Mouse (Mus musculus): ENCODE results near the gene Snca.

Snca gene

DNA sequence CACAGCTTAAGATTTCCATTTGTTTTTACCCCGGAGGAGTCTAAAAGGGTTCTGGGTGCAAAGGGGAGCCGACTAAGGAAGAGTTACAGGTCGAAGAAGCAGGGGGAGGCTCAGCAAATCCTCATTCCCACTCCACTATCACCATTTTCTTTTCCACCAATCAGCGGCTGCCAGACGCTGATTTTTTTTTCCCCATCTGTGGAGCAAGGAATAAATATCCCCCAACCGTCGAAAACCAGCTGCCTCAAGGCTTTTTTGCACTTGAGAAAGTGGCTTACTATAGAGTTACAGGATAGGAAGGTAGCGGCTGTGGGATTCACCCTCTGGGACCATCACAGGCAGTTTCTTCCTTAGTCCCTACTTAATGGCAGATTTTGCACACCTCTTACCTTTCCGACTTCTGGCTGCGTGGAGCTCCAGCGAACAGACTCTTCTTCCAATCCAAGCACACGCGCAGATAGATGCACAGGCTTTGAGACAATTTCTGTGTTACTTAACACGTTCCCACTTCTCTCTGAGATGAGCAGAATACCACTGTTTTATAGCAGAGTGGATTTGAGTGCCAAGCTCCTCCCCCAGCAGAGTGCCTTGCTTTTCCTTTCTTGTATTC, at the start of gene Snca:
TSS of gene Snca (minus strand) at position 574 of the 610 bp plus-strand sequence.
- DNase-seq = peak; percentile 11 to 30

DNA sequence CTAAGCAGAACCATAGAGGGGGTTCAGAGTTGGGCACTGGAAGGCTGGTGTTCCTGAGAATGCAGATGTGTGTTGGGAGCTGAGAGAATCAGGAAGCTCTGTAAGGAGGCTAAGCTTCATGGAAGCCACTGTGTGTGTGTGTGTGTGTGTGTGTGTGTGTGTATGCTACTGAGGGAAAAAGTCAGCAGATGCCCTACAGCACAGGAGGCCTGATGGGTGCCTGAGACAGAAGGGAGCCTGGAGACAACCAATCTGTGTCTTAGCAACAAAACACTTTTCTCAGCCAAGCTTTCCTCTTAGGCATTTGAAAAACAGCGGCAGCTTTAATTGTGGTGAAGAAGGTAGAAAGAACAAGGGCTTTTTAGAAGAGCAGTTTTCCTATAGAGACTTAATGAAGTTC, 40.5 kb upstream of the Snca start:
- no peak for DNase-seq

DNA sequence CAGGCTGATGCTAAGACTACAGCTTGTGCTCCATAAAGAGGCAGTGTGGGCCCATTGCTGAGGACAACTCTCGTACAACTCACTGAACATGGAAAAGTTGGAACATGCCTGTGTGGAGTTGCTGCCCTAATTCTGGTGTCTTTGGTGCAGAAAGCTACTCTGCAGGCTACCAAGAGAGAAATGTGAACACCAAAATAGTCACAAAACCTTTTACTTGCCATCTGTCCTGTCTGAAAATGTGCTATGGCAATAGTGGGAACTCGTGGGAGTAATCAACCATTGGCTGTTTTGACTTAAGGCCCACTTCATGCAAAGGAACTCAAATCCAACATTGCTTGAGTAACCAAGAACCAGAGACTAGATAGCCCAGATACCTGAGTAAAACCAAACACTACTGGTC, 26.9 kb upstream of the Snca start:
- no peak for DNase-seq

DNA sequence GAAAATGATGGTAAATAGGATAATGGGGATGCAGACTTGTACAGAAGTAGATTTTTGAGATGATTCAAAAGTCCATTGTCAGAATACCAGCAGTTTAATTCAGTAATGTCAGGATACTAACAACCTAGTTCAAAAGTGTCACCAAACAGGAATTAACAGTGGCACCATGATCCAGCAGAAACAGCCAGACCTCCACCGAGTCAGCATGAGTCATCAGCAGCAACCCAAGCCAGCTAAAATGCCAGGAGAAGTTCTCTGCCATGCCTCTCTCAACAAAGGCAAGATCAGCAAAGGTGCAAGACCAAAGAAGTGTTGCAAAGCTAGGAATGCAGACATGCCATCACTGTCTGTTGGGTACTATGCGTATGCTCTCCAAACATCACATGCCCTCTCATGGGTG, 22.0 kb upstream of the Snca start:
- no peak for DNase-seq

DNA sequence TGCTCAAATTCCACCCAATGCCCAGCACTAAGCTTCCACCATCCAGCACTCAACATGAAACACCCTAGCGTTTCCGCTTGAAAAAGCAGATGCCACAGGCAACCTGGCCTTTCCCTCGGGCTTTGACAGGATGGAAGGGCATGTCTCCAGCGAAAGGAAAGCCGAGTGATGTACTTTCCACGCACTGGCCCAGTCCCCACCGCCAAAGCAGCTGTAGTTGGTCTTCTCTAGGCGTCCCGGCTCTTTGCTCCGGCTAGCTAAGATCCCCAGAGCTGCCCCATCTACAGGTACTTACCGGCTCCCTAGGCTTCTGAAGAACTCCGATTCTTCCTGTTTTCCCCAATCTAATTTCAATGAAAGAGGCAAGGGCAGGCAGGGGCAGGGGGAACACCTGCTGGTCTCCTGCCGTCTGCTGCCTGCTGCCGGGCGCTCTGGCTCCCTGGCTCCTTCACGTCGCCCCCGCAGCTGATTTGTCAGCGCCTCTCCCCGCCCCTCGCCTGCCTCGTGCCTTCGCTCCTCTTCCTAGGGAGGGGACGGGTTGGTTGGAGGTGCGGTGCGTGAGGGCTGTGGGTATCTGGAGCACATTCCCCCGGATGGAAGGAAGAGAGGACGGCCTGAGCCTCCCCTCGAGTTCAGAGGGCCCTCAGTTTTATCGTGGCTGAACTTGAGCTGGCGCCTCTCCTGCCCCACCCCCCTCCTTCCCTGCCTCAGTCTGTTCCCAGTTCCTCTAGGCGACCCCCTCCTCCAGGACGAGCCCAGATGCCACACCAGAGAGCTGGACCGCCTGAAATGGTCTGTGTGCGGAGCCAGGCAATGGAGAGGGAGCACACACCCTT, 1.0 kb downstream of the Snca start:
- DNase-seq = peak; percentile 40 to 68

DNA sequence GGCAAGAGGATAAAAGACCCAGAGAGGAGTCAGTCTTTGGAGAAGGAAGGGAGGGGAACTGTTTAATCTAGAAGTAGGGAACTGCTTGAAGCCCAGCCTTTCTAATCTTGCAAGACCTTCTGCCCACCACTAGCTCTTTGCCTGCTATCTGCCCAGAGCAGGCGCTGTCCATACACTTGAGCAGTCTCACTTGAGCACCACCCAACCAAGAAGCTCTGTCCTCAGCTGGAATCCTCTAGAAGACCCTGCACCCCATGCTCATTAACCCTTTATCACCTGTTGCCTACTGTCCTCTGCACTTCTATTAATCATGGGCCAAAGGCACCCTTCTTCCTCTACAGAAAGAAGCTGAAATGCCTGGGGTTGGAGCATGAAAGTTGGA, 1.6 kb downstream of the Snca start:
- no peak for DNase-seq

DNA sequence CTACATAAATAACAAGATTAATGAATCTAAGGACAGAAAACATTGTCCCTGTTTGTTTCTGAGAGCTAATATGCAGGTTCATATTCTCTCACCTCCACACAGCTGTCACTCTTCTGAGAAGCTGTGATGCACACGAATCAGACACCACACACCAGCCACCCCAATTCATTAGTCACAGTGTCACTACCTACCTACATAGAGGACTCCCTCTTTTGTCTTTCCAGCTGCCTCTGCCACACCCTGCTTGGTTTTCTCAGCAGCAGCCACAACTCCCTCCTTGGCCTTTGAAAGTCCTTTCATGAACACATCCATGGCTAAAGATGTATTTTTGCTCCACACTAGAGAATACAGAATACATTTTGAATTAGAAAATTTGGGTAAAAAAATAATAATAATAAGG, 2.4 kb downstream of the Snca start:
- DNase-seq = no peak

DNA sequence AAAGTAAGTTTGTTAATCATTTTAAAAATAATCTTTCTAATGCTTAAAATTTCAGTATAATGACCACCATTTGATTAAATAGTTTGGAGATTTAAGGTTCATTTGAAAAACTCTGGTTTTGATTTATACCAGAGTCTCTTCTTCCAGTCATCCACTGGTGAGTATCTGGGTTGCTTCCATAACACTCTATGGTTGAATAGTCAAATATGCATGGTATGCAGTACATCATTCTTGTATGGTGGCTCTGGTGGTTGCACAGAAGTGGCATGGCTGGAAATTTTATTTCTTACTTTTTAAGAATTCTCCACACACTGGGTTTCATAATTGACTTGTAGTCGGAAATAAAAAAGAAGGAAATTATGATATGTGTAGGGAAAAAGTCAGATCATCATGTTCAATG, 10.4 kb downstream of the Snca start:
- no peak for DNase-seq

DNA sequence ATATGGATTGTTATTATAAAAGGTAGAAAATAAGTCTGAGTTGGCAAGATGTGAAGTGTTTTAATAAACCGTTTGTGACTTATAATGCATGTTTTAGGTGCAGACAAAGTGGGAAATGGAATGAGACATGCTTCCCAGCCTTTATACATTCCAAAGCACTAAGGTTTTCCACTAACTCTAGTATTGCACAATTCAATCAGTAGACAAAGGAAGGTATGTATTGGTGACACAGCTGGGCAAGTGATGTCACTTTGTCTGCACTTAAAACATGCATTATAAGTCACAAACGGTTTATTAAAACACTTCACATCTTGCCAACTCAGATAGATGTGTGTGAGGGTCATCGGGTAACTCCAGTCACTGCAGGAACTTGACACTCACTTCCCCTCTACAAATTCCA, 16.1 kb downstream of the Snca start:
- DNase-seq = no peak

DNA sequence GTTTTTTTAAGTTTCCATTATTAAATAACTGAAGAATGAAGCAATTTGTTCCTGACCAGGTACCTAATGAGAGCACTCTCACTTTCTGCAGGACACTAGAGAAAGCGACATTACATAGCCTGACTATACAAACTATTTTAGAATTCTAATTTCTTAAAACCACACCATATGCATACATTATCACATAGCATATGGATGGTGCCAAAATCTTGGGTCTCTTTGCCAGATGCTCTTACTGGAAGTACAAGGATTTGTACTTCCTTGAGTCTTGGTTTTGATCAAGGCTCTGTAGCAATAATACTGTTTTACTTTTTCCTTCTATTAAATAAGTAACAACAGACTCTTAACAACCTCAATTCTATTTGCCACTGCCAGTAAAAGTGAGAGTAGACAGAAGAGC, 31.4 kb downstream of the Snca start:
- DNase-seq = no peak

DNA sequence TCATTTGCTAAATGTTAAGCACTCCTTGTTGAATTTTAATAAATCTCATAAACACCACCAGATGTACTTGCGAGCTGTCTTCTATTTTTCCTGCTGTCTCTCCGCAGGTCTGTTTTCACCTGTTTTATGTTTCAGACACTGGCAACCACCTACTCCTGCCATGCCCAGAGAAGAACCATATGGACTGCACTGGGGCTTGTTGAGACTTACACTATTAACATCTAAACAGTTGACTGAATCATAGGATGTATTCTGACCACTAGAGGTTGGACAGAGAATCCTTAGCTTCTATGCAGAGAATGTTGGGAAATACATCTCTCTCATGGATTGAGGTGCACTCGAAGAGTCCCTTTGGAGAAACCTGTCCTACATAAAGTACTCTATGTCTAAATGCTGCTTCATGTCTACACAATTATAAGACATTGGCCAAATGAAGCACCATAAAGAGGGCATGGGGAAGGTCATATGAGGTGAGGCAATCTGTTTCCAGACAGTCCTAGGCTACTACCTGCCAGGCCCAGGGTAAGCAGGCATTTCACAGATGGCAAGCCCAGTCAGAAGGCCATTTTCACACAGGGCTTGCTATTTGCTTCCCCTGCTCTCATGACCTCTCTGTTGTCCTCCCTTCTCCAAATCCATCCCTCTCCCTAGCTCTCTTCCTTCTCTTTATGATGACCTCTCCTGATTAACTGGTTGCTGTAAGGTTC, 35.8 kb downstream of the Snca start:
- no peak for DNase-seq

DNA sequence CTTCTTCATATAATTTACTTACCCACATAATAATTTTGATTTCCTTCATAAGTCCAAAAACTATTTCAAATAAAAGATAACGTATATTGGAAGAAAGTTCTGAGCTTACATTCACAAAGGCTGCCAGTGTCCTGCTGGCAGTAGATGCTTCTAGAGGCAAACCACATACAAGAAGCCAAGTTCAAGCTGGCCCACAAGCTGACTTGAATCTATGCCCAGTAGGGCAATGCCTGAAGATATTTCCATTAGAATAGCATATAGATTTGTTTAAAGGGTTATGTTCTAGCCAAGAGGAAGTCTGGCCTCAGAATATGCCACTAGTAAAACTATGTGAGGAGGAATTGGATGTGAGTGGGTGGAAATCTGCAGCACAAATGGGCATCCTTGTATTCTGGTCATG, 42.7 kb downstream of the Snca start:
- no peak for DNase-seq

DNA sequence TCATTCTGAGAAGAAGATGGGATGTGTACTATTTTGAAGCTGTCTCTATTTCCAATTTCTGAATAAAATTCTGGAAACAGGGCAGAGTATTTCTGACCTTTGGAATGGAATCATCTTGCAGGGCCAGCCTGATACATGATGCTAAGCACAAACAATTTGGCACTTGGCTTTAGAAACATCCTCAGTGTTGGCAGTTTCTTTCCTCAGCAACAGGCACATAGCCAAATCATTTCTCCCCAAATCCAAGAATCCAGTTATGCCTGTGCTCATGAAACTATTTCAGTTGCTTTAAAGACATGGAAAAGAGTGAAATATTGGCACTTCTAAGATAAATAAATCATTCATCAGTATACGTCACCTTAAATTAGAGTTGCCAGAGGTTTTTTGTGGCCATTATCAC, 57.8 kb downstream of the Snca start:
- DNase-seq = no peak

DNA sequence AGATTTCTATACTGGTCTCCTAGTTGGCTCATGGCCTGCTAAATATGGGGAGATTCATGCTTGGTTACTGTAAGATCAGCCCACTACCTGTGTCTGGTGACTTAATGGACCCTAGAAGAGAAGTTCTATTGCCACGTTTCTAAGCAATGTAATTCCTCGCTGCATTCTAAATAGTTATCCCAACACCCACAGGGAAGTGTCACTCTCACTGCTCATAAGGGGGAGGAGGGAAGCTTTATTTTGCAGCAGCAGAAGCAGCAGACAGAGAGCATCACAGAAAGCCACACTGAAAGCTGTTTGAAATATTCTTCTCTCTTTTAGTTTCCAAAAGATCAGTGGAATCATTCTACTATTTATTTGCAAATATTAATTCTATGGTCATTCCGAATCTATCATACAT, 64.0 kb downstream of the Snca start:
- no peak for DNase-seq

DNA sequence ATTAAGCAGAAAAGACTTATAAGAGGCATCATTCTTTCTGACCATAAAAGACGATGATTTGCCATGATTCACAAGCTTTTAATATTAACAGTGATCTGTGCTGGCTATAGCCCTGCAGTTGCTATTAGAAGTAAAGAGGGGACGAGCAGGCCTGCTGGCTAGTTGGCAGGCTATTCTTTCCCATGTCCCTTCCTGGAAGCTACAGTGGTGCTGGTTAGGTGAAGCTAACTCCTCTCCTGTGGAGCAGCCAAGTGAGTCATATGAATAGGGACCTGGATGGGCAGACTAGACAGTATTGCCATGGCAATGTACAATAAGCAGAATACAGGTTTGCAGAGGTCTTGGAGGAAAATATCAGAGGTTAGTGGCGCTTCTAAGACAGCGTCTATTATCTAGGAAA, 66.8 kb downstream of the Snca start:
- no peak for DNase-seq

DNA sequence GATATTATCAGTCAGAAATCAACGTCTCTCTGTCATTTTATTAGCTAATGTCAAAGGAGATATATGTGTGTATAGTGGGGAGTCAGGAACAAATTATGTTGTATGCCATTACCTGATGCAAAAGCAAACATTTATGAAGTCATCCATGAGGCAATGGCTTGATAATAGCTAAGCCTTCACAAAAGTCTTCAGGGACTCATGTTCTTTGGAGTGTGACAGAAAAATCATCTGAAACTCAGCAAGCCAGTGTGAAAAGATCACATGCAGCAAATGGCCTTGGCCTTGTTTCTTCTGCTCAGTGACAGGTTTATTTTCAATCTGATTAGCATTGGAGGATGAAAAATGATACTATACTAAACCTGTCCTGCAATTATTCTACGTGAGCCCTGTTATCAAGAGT, 67.9 kb downstream of the Snca start:
- DNase-seq = no peak

DNA sequence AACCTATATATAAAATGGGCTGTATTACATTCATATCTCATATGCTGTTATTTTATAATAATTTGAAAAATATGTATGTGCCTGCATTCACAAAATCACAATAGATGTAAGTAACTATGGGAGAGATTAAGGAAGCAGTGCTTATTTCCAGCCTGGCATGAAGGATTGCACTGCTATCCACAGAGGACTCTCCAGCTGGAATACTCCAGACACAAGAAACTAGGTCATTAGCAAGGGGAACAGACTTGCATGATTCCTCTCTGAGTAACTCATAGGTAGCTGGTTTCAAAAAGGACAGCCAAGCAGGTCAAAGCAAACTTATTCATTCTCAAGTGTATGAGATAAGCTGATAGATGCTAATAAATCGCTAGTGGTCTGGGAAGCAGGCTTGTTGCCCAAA, 74.7 kb downstream of the Snca start:
- DNase-seq = no peak

DNA sequence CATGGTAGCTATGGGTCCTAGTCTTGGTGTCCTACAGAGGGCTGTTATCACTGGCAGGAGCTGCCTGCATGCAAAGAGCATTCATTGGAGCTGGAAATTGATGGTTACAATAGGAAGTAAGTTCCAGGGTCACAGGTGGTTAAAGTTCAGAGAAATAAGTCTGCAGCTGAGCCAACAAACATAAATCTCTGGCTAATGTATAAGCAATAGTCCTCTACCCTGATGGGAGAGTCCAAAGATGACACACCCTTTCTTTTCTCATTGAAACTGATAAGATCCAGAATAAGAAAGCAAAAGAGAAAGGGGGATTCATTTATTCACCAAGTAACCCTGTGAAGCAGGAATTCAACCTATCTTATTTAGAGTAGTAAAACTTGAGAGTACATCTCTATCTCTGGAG, 83.7 kb downstream of the Snca start:
- DNase-seq = no peak

DNA sequence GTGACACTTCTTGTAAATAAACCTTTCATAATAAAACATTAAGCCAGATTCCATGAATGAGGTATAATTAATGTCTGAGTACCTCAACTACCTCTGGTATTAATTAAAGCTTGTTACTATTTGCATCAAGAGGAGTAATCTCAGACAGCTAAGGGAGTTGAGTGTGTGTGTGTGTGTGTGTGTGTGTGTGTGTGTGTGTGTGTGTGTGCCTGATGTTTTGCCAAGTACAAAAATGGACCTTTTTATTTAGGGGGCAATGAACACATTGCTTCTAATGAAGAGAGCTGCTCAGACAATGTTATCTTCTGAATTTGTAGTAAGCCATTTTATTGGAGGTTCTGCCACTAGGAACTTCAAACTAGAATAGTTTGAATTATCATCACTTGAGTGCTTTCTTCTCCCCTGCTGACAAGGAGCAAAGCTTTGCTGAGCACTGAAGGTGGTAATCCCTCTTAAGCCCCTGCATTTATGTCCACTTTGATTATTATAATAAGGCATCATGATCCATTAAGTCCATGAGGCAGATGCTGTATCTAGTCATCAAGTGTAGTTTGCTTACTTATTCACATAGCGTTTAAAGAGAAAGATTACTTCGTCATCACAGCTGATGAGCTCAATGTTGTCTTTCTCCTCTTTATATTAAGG, 88.1 kb downstream of the Snca start:
- DNase-seq = no peak

DNA sequence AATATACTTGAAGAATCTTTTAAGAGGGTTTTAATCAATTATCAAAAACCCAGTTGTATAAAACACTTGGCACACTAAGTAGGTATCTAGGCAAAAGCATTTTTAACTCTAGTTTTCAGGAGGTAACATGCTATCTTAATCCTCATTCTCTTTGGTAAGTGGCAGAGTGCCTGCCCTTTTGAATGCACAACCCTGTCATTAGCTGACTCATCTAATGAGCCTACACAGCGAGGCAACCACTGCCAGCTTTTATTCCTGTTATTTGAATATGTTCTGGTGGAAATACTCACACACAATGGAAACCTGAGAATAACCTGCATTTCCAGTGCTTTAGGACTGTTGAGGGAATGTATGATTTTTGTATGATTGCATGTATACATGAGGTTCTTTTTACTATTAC, 89.9 kb downstream of the Snca start:
- DNase-seq = no peak

DNA sequence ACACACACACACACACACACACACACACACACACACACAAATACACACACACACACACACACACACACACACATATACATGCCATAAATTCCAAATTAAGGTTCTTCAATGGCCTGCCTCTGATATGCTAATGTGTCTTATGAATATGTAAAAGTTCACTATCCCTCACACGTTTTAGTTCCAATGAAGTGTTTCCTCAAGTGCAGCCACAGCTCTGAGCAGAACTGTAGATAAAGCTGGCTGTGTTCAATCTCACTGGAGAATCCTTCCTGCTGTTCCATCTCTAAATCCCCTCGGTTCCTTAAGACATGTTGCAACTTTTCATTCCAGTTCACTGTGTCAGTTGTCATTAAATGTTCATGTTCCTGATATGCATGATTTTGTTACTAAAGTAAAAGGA, 98.5 kb downstream of the Snca start:
- no peak for DNase-seq

DNA sequence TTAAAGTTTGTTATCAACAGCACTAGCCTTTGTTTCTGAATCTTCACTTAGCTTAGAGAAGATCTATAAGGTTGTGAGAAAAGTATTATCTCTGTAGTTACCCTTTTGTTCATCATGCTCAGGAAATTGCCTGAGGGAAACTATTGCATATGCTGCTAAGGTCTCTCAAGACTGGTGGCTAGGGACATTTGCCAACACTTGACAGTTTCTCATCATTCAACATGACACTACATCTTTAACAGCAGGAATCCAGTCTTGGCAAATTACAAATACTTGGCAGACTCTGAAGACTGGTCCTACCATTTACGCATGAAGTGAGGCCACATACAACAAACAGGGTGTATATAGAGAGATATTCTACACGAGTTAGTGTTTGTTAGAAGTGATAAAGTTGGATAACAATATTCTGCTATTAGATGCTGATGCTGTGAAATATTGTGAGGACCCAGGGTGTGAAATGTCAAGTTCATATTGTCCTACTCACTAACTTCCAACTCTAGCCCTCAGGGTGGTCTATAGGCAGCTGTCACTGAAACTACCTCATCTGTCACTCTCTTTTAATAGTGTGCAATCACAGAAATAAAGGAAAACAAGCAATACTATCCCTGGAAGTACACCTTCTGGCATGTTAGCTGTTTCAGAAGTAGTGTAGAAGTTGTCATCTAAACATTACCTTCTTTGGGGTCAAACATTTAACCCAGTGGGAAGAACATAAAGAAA, 105.4 kb downstream of the Snca start:
- DNase-seq = no peak

DNA sequence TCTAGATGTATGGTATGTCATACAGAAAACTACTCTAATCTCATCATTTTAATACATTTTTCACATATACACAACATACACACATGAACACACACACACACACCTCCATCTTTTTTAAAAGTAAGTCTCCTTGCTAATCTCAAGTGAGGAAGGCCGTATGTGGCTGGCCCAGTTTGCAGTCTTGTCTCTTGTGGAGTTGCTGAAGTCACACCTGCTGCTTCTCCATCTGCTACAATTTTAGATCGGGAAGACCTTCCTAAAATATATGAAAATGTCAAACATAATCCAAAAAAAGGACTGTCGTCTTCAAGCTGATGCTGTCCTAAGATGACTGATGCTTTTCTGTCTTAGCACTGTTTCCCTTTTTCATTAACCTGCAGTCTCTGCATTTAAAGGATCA, 112.1 kb downstream of the Snca start:
- no peak for DNase-seq
